Mouse (Mus musculus) retina, embryonic 14.5 days (tissue): ENCODE data around the gene Cntln.

Source experiments
- DNase-seq: peaks from one replicate; pipeline ENCODE4 v3.0.0-alpha.2; 2015; ENCODE audit warnings: low spot score

Cntln gene

GRCm38 (mm10) chr4:84884111-84884538 is at the start of gene Cntln:
TSS of gene Cntln (plus strand) at chr4:84884309.
- peak; percentile 95 for DNase-seq

DNA sequence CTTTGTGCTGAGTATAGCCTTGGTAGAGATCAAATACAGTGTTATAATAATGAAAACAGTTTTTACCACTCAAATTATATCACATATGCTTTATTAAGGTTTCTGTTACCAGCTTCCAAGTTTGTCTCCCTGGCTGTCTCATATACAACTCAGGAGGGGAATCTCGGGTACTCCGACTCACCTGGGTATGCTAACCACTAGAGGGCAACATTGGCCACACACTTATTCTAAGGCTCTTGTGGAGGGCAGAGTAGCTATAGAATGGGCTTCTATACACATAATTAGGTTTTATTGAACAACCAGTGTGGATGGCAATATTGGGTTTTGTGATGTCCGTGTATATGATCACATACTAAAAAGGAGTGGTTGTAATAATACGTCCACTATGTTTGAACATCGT is 47.1 kb upstream of the Cntln start:
- peak; percentile 62 for DNase-seq

DNA sequence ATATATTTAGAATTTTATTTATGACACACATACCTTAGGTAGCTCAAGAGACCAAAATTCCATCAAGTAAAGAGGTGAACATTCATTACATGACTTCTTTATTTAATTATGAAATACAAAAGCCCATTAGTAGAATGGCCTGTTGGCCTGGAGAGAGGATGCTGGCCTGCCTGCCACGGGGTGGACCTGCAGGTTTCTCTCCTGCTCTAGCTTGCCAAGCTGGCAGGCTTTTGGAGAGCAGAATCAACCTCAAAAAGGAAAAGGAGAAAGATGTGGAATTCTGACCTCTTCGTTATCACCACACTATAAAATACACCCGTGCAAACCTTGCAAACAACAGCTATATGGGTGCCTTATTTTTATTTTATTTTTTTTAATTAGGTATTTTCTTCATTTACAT is 45.6 kb upstream of the Cntln start:
- no peak for DNase-seq

DNA sequence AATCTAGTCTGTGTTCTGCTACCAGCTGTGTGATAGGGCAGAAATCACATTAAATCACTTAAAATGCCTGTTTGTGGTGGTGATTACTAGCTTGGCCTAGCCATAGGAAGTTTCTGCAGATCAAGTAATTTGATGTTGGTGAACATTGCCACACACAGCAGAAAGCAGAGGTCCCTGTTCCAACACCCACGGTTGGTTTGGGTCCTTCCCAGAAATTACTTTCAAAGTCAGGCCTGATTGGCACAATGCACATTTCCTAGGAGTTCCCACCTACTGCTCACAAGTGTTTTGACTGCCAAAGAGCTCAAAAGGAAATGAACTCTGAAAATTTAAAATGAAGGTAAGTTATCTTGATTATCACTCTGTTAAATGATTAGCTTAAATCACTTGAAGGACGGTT is 44.6 kb upstream of the Cntln start:
- DNase-seq, result no peak

GRCm38 (mm10) chr4:84857588-84857987 is 26.5 kb upstream of the Cntln start:
- no peak for DNase-seq

GRCm38 (mm10) chr4:84876347-84876746 is 7.8 kb upstream of the Cntln start:
- peak; percentile 73 for DNase-seq

GRCm38 (mm10) chr4:84883646-84884045 is 463 bp upstream of the Cntln start:
- DNase-seq, result peak; percentile 3

GRCm38 (mm10) chr4:84884539-84885270 is 596 bp downstream of the Cntln start:
- peak; percentile 68 for DNase-seq

GRCm38 (mm10) chr4:84885271-84885540 is 1.1 kb downstream of the Cntln start:
- no peak for DNase-seq

- DNase-seq, result no peak
Measured at GRCm38 (mm10) chr4:84918393-84918792, 34.3 kb downstream of the Cntln start.

GRCm38 (mm10) chr4:84934342-84934929 is 50.3 kb downstream of the Cntln start:
- no peak for DNase-seq

DNA sequence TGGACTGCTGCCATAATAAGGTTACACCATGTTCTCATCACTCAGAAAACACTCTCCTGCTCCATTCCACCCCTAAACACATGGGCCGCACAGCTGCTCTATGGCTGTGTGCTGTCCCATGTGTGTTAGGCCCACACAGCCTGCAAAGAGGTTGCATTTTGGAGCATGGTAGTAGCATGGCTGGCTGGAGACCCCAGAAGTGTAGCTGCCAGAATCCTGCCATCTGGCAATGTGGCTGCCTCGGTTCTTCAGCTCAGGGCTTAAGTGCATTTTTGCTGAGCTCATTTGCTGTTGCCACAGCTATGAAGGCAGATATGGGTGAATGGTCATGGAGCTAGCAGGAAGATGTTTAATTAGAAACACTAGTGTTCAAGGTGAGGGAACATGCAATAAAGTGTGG is 58.0 kb downstream of the Cntln start:
- peak; percentile 51 for DNase-seq

DNA sequence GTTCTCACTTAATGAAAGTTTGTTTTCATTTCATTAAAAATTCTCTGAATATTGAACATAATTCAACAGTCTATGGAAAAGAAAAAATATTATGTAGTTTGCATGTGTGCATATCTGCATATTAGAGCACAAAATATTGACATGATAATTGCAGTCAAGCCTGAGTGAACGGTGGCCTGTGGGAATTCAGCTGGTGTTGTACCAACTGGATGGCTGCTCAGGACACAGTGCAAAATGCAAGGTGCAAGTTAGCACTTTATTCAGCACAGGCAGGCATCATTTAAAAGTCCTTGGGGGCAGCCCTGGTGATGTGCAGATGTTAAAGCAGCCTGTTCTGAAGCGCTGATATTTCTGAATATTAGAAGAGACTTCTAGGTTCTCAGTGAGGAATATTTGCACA is 58.5 kb downstream of the Cntln start:
- peak; percentile 28 for DNase-seq

- no peak for DNase-seq
Measured at GRCm38 (mm10) chr4:84944100-84944499, 60.0 kb downstream of the Cntln start.

- no peak for DNase-seq
Measured at GRCm38 (mm10) chr4:84946450-84946849, 62.3 kb downstream of the Cntln start.

GRCm38 (mm10) chr4:84976875-84977646 is 93.0 kb downstream of the Cntln start:
- no peak for DNase-seq

- peak; percentile 48 for DNase-seq
Measured at GRCm38 (mm10) chr4:84995520-84996348, 111.6 kb downstream of the Cntln start.

GRCm38 (mm10) chr4:85005581-85005980 is 121.5 kb downstream of the Cntln start:
- no peak for DNase-seq

DNA sequence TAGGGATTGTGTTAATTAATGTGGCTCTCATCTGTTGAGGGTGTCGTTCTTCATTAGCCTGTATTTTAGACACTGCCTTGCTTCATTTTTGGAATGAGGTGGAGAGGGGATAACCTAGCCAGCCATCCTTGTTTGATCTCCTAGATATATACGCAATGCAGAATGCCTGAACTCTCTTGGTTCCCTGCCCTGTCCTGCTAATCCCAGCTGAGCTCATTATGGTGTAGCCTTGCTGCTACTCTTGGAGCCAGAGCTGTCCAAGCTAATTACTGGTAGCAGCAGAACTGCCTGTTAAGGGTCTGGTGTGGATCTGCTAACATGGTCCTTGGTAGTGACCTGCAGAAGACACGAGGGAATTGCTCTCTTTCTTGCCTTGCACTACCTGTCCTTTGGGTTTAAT is 122.7 kb downstream of the Cntln start:
- DNase-seq, result peak; percentile 51

GRCm38 (mm10) chr4:85010846-85011245 is 126.7 kb downstream of the Cntln start:
- DNase-seq, result no peak

GRCm38 (mm10) chr4:85045748-85046147 is 161.6 kb downstream of the Cntln start:
- DNase-seq, result no peak

GRCm38 (mm10) chr4:85049933-85050553 is 165.9 kb downstream of the Cntln start:
- no peak for DNase-seq
